Mouse (Mus musculus): ENCODE data around the gene Fkbpl.
A peak's percentile ranks its signal among the peaks of the same experiment; 100 is the strongest.

Gene Fkbpl

DNA sequence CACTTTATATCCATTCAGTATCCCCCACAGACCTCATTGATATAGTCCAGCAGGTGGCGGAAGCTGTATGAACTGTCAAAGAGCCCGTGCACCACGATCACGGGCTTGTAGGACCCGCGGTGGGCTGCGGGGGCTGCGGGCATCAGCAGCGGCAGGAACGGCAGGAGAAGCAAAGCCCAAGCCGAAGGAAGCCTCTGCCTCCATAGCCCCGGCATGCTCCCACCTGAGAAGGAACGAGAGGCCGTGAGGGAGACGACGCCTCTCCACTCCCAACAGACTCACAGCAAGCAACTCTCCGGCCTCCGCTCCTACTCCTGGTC is 17.8 kb upstream of the Fkbpl start:
- no peak for DNase-seq (ENCODE audit: extremely low read depth, low read depth)

- peak; percentile 94 for DNase-seq (ENCODE audit: extremely low read depth, low read depth)
These were observed 17.2 kb upstream of the Fkbpl start for GRCm38 (mm10) chr17:34627093-34627942.

DNA sequence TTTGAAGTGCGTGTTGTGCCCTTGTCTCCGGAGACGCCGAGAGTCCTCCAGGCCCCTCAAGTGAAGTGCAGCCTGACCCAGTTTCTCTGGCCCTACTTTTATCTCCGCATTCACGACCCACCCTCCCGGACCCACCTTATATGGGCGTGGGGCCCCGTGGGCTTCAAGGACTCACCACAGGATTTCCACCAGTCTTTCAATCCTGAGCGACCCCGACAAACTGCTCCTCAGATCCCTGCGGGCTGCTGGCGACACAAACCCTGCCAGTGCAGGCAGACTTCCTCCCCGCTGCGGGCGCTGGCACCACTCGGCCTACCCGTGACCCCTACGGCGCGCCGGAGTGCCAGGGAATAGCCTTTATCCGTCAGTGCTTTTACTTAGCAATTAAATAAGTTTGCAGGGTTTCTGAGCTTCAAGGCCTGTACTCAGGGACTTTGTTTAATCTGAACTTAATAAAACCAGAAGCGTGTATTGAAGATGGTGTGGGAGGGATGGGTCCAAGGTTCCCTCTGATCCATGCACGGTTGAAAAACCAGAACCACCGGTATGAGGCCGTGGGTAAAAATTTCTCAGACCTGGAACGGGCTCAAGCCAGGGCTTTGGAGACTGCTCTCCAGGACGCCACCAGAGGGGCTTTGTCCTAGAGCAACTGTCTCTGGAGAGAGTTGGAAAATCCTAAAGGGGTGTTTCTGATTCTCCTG is 16.5 kb upstream of the Fkbpl start, which contains the start of gene Ppt2:
Ppt2 (minus strand) TSS at position 568 of the 701 bp plus-strand sequence.
- no peak for DNase-seq (ENCODE audit: extremely low read depth, low read depth)

GRCm38 (mm10) chr17:34628644-34628967 is 16.0 kb upstream of the Fkbpl start:
- no peak for DNase-seq (ENCODE audit: extremely low read depth, low read depth)

GRCm38 (mm10) chr17:34629221-34629751 is 15.3 kb upstream of the Fkbpl start, which contains the start of gene Prrt1:
Gene Prrt1, plus strand, starts transcription at chr17:34629533.
- DNase-seq (ENCODE audit: extremely low read depth, low read depth), result no peak

DNA sequence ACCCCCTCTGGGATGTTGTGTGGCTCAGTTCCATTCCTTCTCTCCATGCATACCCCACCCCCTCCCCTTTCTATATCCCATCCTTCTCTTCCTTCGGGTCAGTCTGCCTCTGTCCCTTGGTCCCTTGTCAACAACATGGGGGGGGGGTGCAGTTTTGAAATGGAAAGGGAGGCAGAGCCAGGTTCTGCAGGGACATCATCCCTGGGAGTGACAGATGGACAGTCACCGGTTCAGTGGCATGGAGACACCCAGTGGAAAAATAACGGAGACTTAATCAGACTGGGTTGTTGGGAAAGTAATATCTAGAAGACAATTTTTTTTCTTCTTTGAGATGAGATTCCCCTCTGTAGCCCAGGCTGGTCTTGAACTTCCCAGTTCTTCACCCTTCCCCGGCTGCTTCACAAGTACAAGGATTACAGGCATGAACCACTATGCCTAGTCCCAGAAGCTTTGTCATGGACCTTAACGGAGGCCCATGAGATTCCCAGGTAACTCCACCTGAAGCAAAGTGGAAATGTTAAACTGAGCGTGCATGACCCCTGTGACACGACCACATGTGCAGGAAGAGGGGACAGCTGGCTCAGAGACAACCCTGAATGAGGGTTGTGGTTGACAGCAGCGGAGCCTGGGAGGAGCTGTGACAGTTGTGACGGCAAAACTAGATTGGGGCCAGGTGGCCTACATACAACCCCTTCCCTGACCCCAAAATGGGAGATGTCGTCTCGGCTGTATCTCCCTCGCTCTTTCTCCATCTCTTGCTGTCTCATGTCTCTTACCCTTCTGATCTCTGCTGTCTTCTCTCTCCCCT is 14.6 kb upstream of the Fkbpl start:
- no peak for DNase-seq (ENCODE audit: extremely low read depth, low read depth)

GRCm38 (mm10) chr17:34630761-34631301 is 13.7 kb upstream of the Fkbpl start:
- no peak for DNase-seq (ENCODE audit: extremely low read depth, low read depth)

- DNase-seq (ENCODE audit: extremely low read depth, low read depth), result no peak
These were observed 12.9 kb upstream of the Fkbpl start for GRCm38 (mm10) chr17:34631647-34632046.

DNA sequence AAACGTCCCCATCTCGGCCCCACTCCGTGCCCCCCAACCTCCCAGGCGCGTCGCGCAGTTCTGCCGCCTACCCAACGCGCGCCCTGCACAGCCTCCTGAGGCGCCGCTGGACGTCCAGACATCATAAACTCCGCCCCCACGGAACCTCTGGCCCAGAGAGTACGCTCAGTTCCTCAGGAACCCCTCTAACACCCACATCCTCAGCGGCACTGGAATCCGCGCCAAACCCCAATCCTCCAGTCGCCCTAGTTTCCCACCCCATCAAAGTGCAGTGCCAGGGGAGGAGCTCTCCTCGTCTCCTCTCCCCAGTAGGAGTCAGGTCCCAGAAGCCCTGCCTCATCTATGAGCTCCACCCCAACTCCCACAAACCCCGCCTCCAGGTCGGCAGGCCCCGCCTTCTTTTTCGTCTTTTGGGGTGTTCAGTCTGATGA is 12.3 kb upstream of the Fkbpl start:
- DNase-seq (ENCODE audit: extremely low read depth, low read depth), result peak; percentile 89

DNA sequence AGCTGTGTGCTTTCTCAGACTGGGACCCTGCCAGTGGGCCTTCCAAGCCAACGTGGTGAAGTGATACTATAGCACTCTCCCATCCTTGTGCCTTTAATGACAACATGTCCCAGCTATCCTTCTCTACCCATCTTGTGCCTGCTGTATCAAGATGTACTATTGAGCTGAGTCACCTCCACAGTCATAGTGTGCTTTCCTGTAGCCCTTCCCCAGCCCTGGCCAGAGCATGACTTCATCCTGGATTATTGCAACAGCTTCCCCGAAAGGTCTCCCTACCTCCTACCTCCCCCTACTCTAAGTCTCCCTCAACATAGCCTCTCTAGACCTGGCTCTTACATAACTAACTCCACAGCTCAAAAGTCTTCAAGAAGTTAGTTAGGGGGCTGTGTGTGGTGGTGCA is 8.9 kb upstream of the Fkbpl start:
- no peak for DNase-seq (ENCODE audit: extremely low read depth, low read depth)

GRCm38 (mm10) chr17:34637459-34637858 is 7.1 kb upstream of the Fkbpl start:
- no peak for DNase-seq (ENCODE audit: extremely low read depth, low read depth)

GRCm38 (mm10) chr17:34639461-34640255 is 4.9 kb upstream of the Fkbpl start:
- DNase-seq (ENCODE audit: extremely low read depth, low read depth), result no peak

DNA sequence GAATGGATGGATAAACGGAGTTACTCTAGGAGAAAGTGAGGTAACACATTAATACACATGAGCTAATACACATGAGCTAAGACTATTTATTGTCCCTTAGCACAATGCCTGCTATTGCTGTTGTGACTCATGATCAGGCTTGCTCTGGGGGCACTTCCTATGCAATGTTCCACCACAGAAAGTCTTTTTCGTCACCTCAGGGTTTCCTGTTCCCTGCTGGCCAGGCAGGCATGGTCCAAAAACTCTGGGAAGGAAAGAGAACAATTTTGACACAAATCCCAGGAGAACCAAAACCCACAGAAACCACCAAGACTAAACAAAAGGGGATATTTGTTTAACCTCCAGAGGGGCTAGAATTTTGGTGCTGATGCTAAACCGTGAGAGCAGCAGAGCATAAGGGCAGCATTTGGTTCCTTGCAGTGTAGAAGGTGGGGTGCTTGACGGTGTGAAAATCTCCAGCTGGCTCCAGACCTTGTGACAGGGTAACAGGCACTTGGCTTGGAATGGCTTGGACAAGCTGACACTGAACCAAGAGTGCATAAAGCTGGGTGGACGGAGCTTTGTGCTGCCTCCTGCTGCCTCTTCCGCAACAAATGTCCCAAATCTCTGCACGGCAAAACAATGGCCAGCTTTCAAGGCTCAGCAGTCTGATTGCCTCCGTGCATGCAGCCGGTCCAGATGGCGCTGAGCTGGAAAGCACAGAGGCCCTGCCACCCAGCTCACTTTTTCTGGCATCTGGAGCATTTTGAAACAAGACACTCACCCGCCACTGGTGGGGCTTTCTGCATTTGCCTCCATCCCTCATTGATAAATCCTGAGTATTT is 3.6 kb upstream of the Fkbpl start:
- no peak for DNase-seq (ENCODE audit: extremely low read depth, low read depth)

DNA sequence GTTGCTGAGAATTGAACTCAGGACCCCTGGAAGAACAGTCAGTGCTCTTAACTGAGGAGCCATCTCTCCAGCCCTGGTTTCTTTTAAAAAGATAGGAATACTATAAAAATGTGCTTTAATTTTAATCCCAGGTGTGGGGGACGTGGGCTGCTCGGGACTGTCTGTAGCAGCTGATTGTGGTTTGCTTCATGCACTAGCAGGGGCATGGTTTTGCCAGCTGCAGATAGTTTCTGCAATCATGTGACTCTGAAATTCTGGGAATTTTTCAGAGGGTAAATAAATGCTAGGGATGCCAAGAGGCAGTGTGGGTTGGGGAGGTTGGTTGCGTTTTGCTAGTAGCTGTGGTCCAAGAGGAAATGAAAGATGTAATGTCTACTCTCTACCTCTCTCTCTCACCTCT is 2.6 kb upstream of the Fkbpl start:
- no peak for DNase-seq (ENCODE audit: extremely low read depth, low read depth)

DNA sequence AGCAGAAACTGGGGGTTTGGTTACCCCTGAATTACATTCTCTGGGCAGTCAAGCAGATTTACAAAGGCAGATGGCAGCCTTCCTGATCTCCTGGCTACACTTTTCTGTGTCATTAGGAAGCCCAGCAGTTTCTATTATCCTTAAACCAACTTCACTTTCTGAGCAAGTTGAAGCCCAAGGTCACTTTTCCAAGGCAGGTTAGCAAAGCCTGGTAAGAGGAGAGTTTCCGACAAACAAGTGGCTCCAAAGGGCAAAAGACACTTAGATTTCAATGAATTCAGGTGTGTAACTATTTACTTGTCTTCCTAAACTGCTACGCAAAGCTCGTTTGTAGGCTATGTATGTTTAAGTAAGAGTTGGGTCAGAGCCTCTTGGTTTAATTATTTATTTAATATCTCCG is 1.2 kb upstream of the Fkbpl start:
- DNase-seq (ENCODE audit: extremely low read depth, low read depth), result no peak

GRCm38 (mm10) chr17:34643944-34644343 is 620 bp upstream of the Fkbpl start:
- no peak for DNase-seq (ENCODE audit: extremely low read depth, low read depth)

DNA sequence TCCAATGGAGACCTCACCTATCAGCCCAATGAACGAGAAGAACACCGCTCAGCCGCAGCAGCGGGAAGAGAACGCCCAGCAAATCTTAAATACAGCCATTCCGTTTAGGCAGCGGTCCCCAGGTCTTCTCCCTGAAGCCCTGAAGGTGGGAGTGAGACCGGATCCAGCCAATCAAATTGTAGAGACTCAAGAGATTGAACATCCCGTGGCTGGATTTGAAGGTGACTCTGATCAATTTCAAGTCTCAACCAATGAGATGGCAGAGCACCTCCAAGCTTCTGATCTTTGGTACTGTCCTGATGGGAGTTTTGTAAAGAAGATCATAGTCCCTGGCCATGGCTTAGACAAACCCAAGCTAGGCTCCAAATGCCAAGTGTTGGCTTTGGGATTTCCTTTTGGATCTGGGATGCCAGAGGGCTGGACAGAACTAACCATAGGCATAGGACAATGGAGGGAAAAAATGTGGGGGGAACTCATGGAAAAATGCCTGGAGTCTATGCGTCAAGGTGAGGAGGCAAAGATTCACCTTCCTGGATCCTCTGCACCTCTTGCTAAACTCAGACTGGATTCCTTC is 779 bp downstream of the Fkbpl start:
- peak; percentile 89 for DNase-seq (ENCODE audit: extremely low read depth, low read depth)

DNA sequence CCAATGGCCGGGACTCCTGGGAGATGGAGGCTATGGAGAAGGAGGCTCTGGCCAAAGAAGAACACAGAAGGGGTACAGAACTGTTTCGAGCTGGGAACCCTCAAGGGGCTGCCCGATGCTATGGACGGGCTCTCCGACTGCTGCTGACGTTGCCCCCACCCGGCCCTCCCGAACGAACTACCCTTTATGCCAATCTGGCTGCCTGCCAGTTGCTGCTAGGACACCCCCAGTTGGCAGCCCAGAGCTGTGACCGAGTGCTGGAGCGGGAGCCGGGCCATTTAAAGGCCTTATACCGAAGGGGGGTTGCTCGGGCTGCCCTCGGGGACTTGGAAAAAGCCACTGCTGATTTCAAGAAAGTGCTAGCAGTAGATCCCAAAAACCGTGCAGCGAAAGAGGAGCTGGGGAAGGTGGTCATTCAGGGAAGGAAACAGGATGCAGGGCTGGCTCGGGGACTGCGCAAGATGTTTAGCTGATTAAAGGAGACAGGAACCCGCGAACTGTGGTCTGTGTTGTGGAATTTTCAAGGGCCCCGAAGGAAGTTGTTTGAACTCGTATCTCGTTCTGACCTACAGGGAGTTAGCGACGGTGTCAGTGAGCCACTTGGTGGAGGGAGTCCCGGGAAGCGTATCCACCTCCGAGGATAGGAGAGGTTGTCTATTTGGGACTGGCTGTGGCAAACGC is 1.4 kb downstream of the Fkbpl start:
- no peak for DNase-seq (ENCODE audit: extremely low read depth, low read depth)

Measured in MEL-GATA-1-ER (cell line).